Mouse (Mus musculus) cerebellum, adult 9-10 months (tissue): ENCODE data around the gene Ube4b.

Experiments used
- DNase-seq: peaks from one replicate; pipeline ENCODE4 v3.0.0; 2022

Ube4b gene

DNA sequence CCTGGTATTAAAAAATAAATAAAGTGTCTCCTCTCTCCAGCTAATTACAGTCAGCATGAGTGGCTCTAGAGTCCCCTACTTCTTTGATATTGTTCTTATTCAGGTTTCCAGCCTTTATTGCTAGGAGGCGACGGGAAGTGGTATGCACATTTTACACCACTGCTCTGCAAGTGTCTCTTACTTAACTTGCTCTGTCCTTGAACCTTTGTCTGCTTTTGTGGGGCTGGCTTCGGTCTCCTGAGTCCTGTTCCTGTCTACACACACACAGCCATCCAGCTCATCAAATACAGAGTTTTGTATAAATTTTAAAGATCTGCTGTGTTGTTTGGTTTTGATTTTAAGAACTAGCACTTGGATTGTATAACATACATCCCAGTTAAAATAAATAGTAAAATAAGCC is 124.4 kb downstream of the Ube4b start:
- no peak for DNase-seq

- DNase-seq: no peak
These were observed 130.0 kb downstream of the Ube4b start for GRCm38 (mm10) chr4:149296501-149296900.

GRCm38 (mm10) chr4:149292984-149293383 is 133.6 kb downstream of the Ube4b start:
- peak; percentile 73 for DNase-seq

- no peak for DNase-seq
These were observed 135.5 kb downstream of the Ube4b start for GRCm38 (mm10) chr4:149291061-149291460.

DNA sequence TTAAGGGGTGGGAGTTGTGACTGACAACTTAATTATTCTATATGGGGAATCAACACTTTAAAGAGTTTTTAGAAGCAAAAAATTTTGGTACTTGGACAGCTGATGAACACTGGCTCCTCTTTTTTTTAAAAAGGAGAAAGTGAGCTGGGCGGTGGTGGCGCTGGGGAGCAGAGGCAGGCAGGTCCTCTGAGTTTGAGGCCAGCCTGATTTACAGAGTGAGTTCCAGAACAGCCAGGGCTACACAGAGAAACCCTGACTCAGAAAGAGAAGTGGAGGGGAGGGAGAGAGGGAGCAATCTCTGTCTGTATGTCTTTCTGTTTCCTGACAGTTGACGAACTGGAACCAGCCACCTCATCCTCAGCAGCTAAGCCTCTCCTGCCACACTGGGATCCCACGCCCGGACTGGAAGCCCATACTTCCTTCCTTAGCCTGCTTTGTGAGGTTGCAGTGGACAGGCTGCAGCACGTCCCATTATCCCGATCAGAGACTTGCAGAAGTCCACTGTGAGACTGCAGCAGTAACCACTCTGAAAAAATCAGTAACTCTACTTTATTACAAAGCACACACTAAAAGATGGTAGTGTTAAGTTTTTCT is 136.3 kb downstream of the Ube4b start:
- no peak for DNase-seq

GRCm38 (mm10) chr4:149286287-149287137 is 140.0 kb downstream of the Ube4b start:
- no peak for DNase-seq

- DNase-seq: no peak
These were observed 140.9 kb downstream of the Ube4b start for GRCm38 (mm10) chr4:149285691-149286090.

GRCm38 (mm10) chr4:149283018-149283417 is 143.5 kb downstream of the Ube4b start:
- no peak for DNase-seq

- DNase-seq: no peak
These were observed 144.4 kb downstream of the Ube4b start for GRCm38 (mm10) chr4:149282025-149282738.
